Mouse (Mus musculus) spleen, adult 2 months (tissue): ENCODE measurements around the gene Klhl40.

Experiments
- CTCF ChIP-seq: fragments of 200-500 bp; IDR thresholded peaks from 2 replicates; pipeline ENCODE4 v1.5.1; 2011; ENCODE audit warnings: mild to moderate bottlenecking, inconsistent platforms; ENCODE audit not compliant: insufficient read depth, insufficient read length, insufficient replicate concordance; ENCODE audit errors: extremely low read depth
- POLR2A ChIP-seq: fragments of 200-500 bp; IDR thresholded peaks from 2 replicates; pipeline ENCODE4 v1.6.1; 2011; ENCODE audit warnings: low read depth, low read length, inconsistent platforms

DNA sequence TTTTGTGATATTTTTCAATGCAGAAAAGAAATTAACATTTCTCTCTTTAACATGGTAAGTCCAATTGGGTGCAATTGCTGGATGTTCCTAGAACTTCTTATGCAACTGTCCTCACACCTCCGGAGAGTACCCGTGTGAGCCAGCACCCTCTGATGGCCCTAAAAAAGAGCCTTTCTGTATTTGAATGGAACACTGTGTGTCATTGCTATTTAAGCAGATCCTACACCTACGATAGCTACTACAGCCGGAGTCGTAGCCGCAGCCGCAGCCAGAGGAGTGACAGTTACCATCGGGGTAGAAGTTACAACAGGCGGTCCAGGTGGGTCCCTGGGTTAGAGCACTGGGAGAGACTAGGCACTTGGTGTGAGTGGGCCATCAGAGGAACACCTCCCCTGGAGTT, 24.6 kb upstream of the Klhl40 start:
- TF ChIP-seq CTCF (no peak), POLR2A (no peak)
